In genomic region chr8:105043510-105043909, GRCm38 (mm10) we compare ENCODE assay signal across 25 mouse cellular contexts. TPM values are rescaled to one million over a fixed set of nuclear protein-coding genes. Genes with fewer than 3 reads are reported as not detected.
DNase-seq lines count a peak whose midpoint lies in the region; ATAC-seq and TF ChIP-seq lines count a peak whose summit lies in the region.
"Had no signal": no experiment of that assay in that cellular context is flagged by ENCODE, and none has a peak within 500 bp of the region (broad histone marks: within the 10 kb centered on the region; RNA-seq: fewer than 3 reads in every experiment).

No protein-coding gene starts in this region.

- H3K27me3 ChIP-seq in intestine, embryonic 14.5 days (replicated peaks; ENCODE audit: control insufficient read depth, insufficient read depth, low read length), result no peaks in the 10 kb centered on the region
- H3K27me3 ChIP-seq in intestine, embryonic 16.5 days (replicated peaks; ENCODE audit: control insufficient read depth, insufficient read depth, low read length), result no peaks in the 10 kb centered on the region
- H3K27me3 ChIP-seq in liver, embryonic 16.5 days (ENCODE audit: control insufficient read depth, insufficient read depth, low read depth, low read length), result no peaks in the 10 kb centered on the region
- H3K27me3 ChIP-seq in stomach, postnatal 0 days (ENCODE audit: control insufficient read depth, insufficient read depth, low read length), result no peaks in the 10 kb centered on the region
- H3K27me3 ChIP-seq: embryonic facial prominence, embryonic 13.5 days; embryonic facial prominence, embryonic 15.5 days; forebrain, embryonic 12.5 days had no signal

- no peaks in the 10 kb centered on the region for H3K4me1 ChIP-seq in intestine, embryonic 14.5 days (replicated peaks; ENCODE audit: control insufficient read depth, insufficient read depth, low read length)
- H3K4me1 ChIP-seq in intestine, embryonic 16.5 days (ENCODE audit: control insufficient read depth, insufficient read depth, low read length), result peaks cover 4% of the 10 kb centered on the region; the same call in 1 of the 2 replicates
- no peaks in the 10 kb centered on the region for H3K4me1 ChIP-seq in liver, embryonic 16.5 days (ENCODE audit: control insufficient read depth, low read depth, low read length)
- H3K4me1 ChIP-seq in stomach, postnatal 0 days (replicated peaks; ENCODE audit: control insufficient read depth, insufficient read depth), result no peaks in the 10 kb centered on the region
- H3K4me1 ChIP-seq: embryonic facial prominence, embryonic 13.5 days; embryonic facial prominence, embryonic 15.5 days; forebrain, embryonic 10.5 days; forebrain, embryonic 12.5 days had no signal

- no peak for TF ChIP-seq EP300 in stomach, postnatal 0 days (optimal IDR thresholded peaks at IDR 0.05)

- no peaks in the 10 kb centered on the region for H3K9me3 ChIP-seq in intestine, embryonic 14.5 days (ENCODE audit: control insufficient read depth, low read length)
- H3K9me3 ChIP-seq in intestine, embryonic 16.5 days (ENCODE audit: control insufficient read depth, low read length), result no peaks in the 10 kb centered on the region
- no peaks in the 10 kb centered on the region for H3K9me3 ChIP-seq in liver, embryonic 16.5 days (replicated peaks; ENCODE audit: control insufficient read depth, low read length)
- H3K9me3 ChIP-seq in stomach, postnatal 0 days (ENCODE audit: control insufficient read depth, low read length), result no peaks in the 10 kb centered on the region
- H3K9me3 ChIP-seq: embryonic facial prominence, embryonic 13.5 days; embryonic facial prominence, embryonic 15.5 days; forebrain, embryonic 10.5 days; forebrain, embryonic 12.5 days had no signal

- H3K4me2 ChIP-seq in intestine, embryonic 14.5 days (ENCODE audit: low read length), result no peak overlapping the region
- no peak overlapping the region for H3K4me2 ChIP-seq in intestine, embryonic 16.5 days (ENCODE audit: low read depth, low read length)
- H3K4me2 ChIP-seq in liver, embryonic 16.5 days (ENCODE audit: low read depth, low read length), result no peak overlapping the region
- H3K4me2 ChIP-seq in stomach, postnatal 0 days (replicated peaks; ENCODE audit: low read depth), result no peak overlapping the region
- H3K4me2 ChIP-seq: embryonic facial prominence, embryonic 13.5 days; embryonic facial prominence, embryonic 15.5 days; forebrain, embryonic 12.5 days had no signal

- no peak overlapping the region for H3K27ac ChIP-seq in intestine, embryonic 14.5 days (ENCODE audit: low read depth)
- no peak overlapping the region for H3K27ac ChIP-seq in intestine, embryonic 16.5 days (ENCODE audit: low read length)
- no peak overlapping the region for H3K27ac ChIP-seq in liver, embryonic 16.5 days (ENCODE audit: low read length)
- no peak overlapping the region for H3K27ac ChIP-seq in stomach, postnatal 0 days (replicated peaks)
- H3K27ac ChIP-seq: embryonic facial prominence, embryonic 13.5 days; embryonic facial prominence, embryonic 15.5 days; forebrain, embryonic 10.5 days; forebrain, embryonic 12.5 days had no signal

- H3K4me3 ChIP-seq in intestine, embryonic 14.5 days (ENCODE audit: low read depth, low read length), result no peak overlapping the region
- H3K4me3 ChIP-seq in intestine, embryonic 16.5 days (ENCODE audit: low read length), result no peak overlapping the region
- H3K4me3 ChIP-seq in liver, embryonic 16.5 days (ENCODE audit: low read depth, low read length), result no peak overlapping the region
- H3K4me3 ChIP-seq in stomach, postnatal 0 days (ENCODE audit: low read depth, low read length), result no peak overlapping the region
- H3K4me3 ChIP-seq: embryonic facial prominence, embryonic 13.5 days; embryonic facial prominence, embryonic 15.5 days; erythroblast, embryonic 14.5 days; forebrain, embryonic 10.5 days; forebrain, embryonic 12.5 days had no signal

- no peaks in the 10 kb centered on the region for H3K36me3 ChIP-seq in intestine, embryonic 14.5 days (ENCODE audit: control insufficient read depth, insufficient read depth, low read length)
- no peaks in the 10 kb centered on the region for H3K36me3 ChIP-seq in intestine, embryonic 16.5 days (ENCODE audit: control insufficient read depth, insufficient read depth, low read length)
- no peaks in the 10 kb centered on the region for H3K36me3 ChIP-seq in liver, embryonic 16.5 days (ENCODE audit: control insufficient read depth, insufficient read depth)
- H3K36me3 ChIP-seq in stomach, postnatal 0 days (ENCODE audit: control insufficient read depth, insufficient read depth, low read length), result no peaks in the 10 kb centered on the region
- H3K36me3 ChIP-seq: embryonic facial prominence, embryonic 13.5 days; embryonic facial prominence, embryonic 15.5 days; forebrain, embryonic 10.5 days; forebrain, embryonic 12.5 days had no signal

- ATAC-seq in intestine, embryonic 14.5 days (replicated peaks; ENCODE audit: low FRiP score, low TSS enrichment, low read depth), result 0 out of 2 replicates have a peak, but pooled peaks have one; percentile 43
- ATAC-seq in intestine, embryonic 16.5 days, result no peak
- peak; percentile 65; the same call in 1 of the 2 replicates for ATAC-seq in liver, embryonic 16.5 days (ENCODE audit: low read depth)
- ATAC-seq in stomach, postnatal 0 days (ENCODE audit: low FRiP score, low TSS enrichment), result no peak
- ATAC-seq: forebrain, embryonic 14.5 days had no signal

- no peak for DNase-seq in intestine, embryonic 14.5 days (ENCODE audit: low spot score)
- no peak for DNase-seq in liver
- peak; percentile 6 for DNase-seq in stomach, postnatal 0 days (ENCODE audit: low spot score)
- no peak for DNase-seq in layer of hippocampus, adult 9-11 months
- DNase-seq: adrenal gland, adult 2 months; adrenal gland, postnatal 10 days; adrenal gland, postnatal 25 days; cerebellum, adult 11 months; cerebellum, adult 18-20 months; cerebellum, adult 8-10 months; cerebellum, adult 9-11 months; cerebellum, postnatal 14 days; cerebellum, postnatal 36 days; embryo, embryonic 11 days had no signal

- 55% methylated on average over 1 of the region's 1 CpGs for WGBS in intestine, embryonic 14.5 days
- 41% methylated on average over 1 of the region's 1 CpGs for WGBS in intestine, embryonic 16.5 days
- 33% methylated on average over 1 of the region's 1 CpGs for WGBS in liver, embryonic 16.5 days (ENCODE audit: insufficient replicate concordance)
- WGBS in stomach, postnatal 0 days, result 32% methylated on average over 1 of the region's 1 CpGs

- no peak for TF ChIP-seq CTCF in stomach, postnatal 0 days (IDR thresholded peaks at IDR 0.05; ENCODE audit: low read depth)

- no peak overlapping the region for H3K9ac ChIP-seq in intestine, embryonic 14.5 days (ENCODE audit: low read length)
- H3K9ac ChIP-seq in intestine, embryonic 16.5 days (ENCODE audit: low read depth, low read length), result no peak overlapping the region
- no peak overlapping the region for H3K9ac ChIP-seq in liver, embryonic 16.5 days (ENCODE audit: low read depth, low read length)
- H3K9ac ChIP-seq in stomach, postnatal 0 days (ENCODE audit: low read length), result no peak overlapping the region
- H3K9ac ChIP-seq: embryonic facial prominence, embryonic 13.5 days; embryonic facial prominence, embryonic 15.5 days; forebrain, embryonic 12.5 days had no signal

RNA-seq across cellular contexts. Expression of gene Ces3a, which starts 4.9 kb away (rescaled TPM):
- not detected in 2 replicates for polyA plus RNA-seq in intestine, embryonic 14.5 days (2014; fragmentation: Nextera tagmentation; extraction: Ambion mirVana)
- not detected in 2 replicates for polyA plus RNA-seq in intestine, embryonic 16.5 days (2015; fragmentation: Nextera tagmentation; extraction: Ambion mirVana)
- 0.71 and 0.83 TPM in 2 replicates for polyA plus RNA-seq in liver, embryonic 16.5 days (2015; fragmentation: Nextera tagmentation; extraction: Ambion mirVana)
- 0.96 and 1.3 TPM in 2 replicates for polyA plus RNA-seq in stomach, postnatal 0 days (2015; fragmentation: Nextera tagmentation; extraction: Ambion mirVana)
- polyA plus RNA-seq: brain, embryonic 14.5 days; C2C12; embryonic facial prominence, embryonic 11.5 days; embryonic facial prominence, embryonic 13.5 days; embryonic facial prominence, embryonic 15.5 days; erythroblast, embryonic 14.5 days; forebrain, embryonic 10.5 days; forebrain, embryonic 12.5 days; forebrain, embryonic 14.5 days had no signal

RNA-seq across cellular contexts. Expression of gene Ces3b, which starts 40.0 kb away (rescaled TPM):
- polyA plus RNA-seq in intestine, embryonic 14.5 days (2014; fragmentation: Nextera tagmentation; extraction: Ambion mirVana), result not detected in 2 replicates
- not detected in 2 replicates for polyA plus RNA-seq in intestine, embryonic 16.5 days (2015; fragmentation: Nextera tagmentation; extraction: Ambion mirVana)
- polyA plus RNA-seq in liver, embryonic 16.5 days (2015; fragmentation: Nextera tagmentation; extraction: Ambion mirVana), result not detected in 2 replicates
- not detected in 2 replicates for polyA plus RNA-seq in stomach, postnatal 0 days (2015; fragmentation: Nextera tagmentation; extraction: Ambion mirVana)
- polyA plus RNA-seq: adrenal gland, adult 2 months; brain, embryonic 14.5 days; C2C12; embryonic facial prominence, embryonic 11.5 days; embryonic facial prominence, embryonic 13.5 days; embryonic facial prominence, embryonic 15.5 days; erythroblast, embryonic 14.5 days; forebrain, embryonic 10.5 days; forebrain, embryonic 12.5 days; forebrain, embryonic 14.5 days had no signal

RNA-seq across cellular contexts. Expression of gene Ces2h, which starts 42.9 kb away (rescaled TPM):
- not detected in 2 replicates for polyA plus RNA-seq in intestine, embryonic 14.5 days (2014; fragmentation: Nextera tagmentation; extraction: Ambion mirVana)
- 0.05 TPM in 1 of 2 replicates, not detected in the other for polyA plus RNA-seq in intestine, embryonic 16.5 days (2015; fragmentation: Nextera tagmentation; extraction: Ambion mirVana)
- polyA plus RNA-seq in liver, embryonic 16.5 days (2015; fragmentation: Nextera tagmentation; extraction: Ambion mirVana), result not detected in 2 replicates
- not detected in 2 replicates for polyA plus RNA-seq in stomach, postnatal 0 days (2015; fragmentation: Nextera tagmentation; extraction: Ambion mirVana)
- polyA plus RNA-seq: adrenal gland, adult 2 months; brain, embryonic 14.5 days; C2C12; embryonic facial prominence, embryonic 11.5 days; embryonic facial prominence, embryonic 13.5 days; embryonic facial prominence, embryonic 15.5 days; erythroblast, embryonic 14.5 days; forebrain, embryonic 10.5 days; forebrain, embryonic 12.5 days; forebrain, embryonic 14.5 days had no signal

Comparison
In these comparisons a context has a peak if more than half of its experiments do, and no peak if none do; other contexts are left out.
1. ATAC-seq: peak in intestine, embryonic 14.5 days (single experiment) and liver, embryonic 16.5 days (single experiment); none in intestine, embryonic 16.5 days (single experiment) and stomach, postnatal 0 days (single experiment).